Mouse (Mus musculus) heart, embryonic 14.5 days (tissue): ENCODE measurements around the gene Ccnd3. TPM values are rescaled to one million over a fixed set of nuclear protein-coding genes. Genes with fewer than 3 reads are reported as not detected.
A peak's percentile ranks its signal among the peaks of the same experiment; 100 is the strongest.

Experiments
- ATAC-seq: fragments of 200-750 bp; cut with Nextera tagmentation; 2 replicates; pipeline ENCODE4 v1.8.0; 2017; ENCODE audit warnings: low read depth, moderate TSS enrichment; ENCODE audit not compliant: insufficient number of reproducible peaks, insufficient read depth, low FRiP score
- H3K27ac ChIP-seq, 2 experiments: fragments of 200-500 bp in 1 of 2; fragments of 300-500 bp in 1 of 2; sonication (generic) in 1 of 2; replicated peaks in 1 of 2; 2 replicates each; pipeline ENCODE4 v1.5.1; 2012 to 2014; ENCODE audit warnings: low read depth in 2 of 2, low read length in 2 of 2, control low read depth in 1 of 2, mild to moderate bottlenecking in 1 of 2, mixed read lengths in 1 of 2; ENCODE audit not compliant: control insufficient read depth in 1 of 2, insufficient read depth in 1 of 2
- H3K27me3 ChIP-seq: fragments of 300-500 bp; sonication (generic); 2 replicates; pipeline ENCODE4 v1.6.1; 2014; ENCODE audit warnings: mild to moderate bottlenecking, low read length, control low read depth; ENCODE audit not compliant: control insufficient read depth, insufficient read depth
- H3K36me3 ChIP-seq: fragments of 300-500 bp; sonication (generic); 2 replicates; pipeline ENCODE4 v1.6.1; 2014; ENCODE audit warnings: mild to moderate bottlenecking, control low read depth, low read length, mixed read lengths; ENCODE audit not compliant: control insufficient read depth, insufficient read depth
- H3K4me1 ChIP-seq, 2 experiments: fragments of 200-500 bp in 1 of 2; fragments of 300-500 bp in 1 of 2; sonication (generic) in 1 of 2; 2 replicates each; pipeline ENCODE4 v1.6.1; 2012 to 2014; ENCODE audit warnings: low read length in 2 of 2, control low read depth in 1 of 2, mixed read lengths in 1 of 2; ENCODE audit not compliant: control insufficient read depth in 2 of 2, insufficient read depth in 2 of 2
- H3K4me2 ChIP-seq: fragments of 300-500 bp; sonication (generic); 2 replicates; pipeline ENCODE4 v1.6.1; 2014; ENCODE audit warnings: mild to moderate bottlenecking, low read length
- H3K4me3 ChIP-seq, 2 experiments: fragments of 200-500 bp in 1 of 2; fragments of 300-500 bp in 1 of 2; sonication (generic) in 1 of 2; 2 replicates each; pipeline ENCODE4 v1.5.1; 2012 to 2014; ENCODE audit warnings: low read length in 2 of 2, mild to moderate bottlenecking in 2 of 2, control low read depth in 1 of 2, low read depth in 1 of 2, moderate library complexity in 1 of 2; ENCODE audit not compliant: control insufficient read depth in 1 of 2, insufficient read depth in 1 of 2
- H3K9ac ChIP-seq: fragments of 300-500 bp; sonication (generic); 2 replicates; pipeline ENCODE4 v1.6.1; 2014; ENCODE audit warnings: mild to moderate bottlenecking, low read length
- H3K9me3 ChIP-seq: fragments of 300-500 bp; sonication (generic); 2 replicates; pipeline ENCODE4 v1.6.1; 2016; ENCODE audit warnings: low read length, control low read depth; ENCODE audit not compliant: control insufficient read depth
- WGBS: fragments of 180-500 bp; shearing (Covaris S2); extraction: QIAGEN DNeasy Blood & Tissue Kit; methylation state at CpG from one replicate; pipeline ENCODE4 v1.1.7; 2014; 5-methylcytosine and 5-hydroxymethylcytosine counted together
- polyA plus RNA-seq: library from polyadenylated mRNA; unstranded; fragments of >200 nt; fragmentation: Nextera tagmentation; extraction: Ambion mirVana; gene quantifications from 2 replicates; pipeline ENCODE4 v1.2.1, GENCODE M21; 2014

Gene Ccnd3
- polyA plus RNA-seq, 1 experiment from 2014 or later: 469 TPM

- H3K4me1 ChIP-seq: peaks cover 6 to 23% of the 10 kb centered on the region in 2 experiments; a peak in 3 of 4 replicates
- ATAC-seq: no peak
- peaks cover 64% of the 10 kb centered on the region for H3K36me3 ChIP-seq
- H3K27ac ChIP-seq: peak overlapping the region; percentile 24 to 80; a peak in 3 of 4 replicates
- H3K27me3 ChIP-seq: no peaks in the 10 kb centered on the region
- under 1% methylated on average over 13 of the region's 13 CpGs for WGBS
- no peaks in the 10 kb centered on the region for H3K9me3 ChIP-seq
- H3K4me3 ChIP-seq: peak overlapping the region; percentile 74 to 91
- H3K4me2 ChIP-seq: peak overlapping the region; percentile 90
- H3K9ac ChIP-seq: peak overlapping the region; percentile 85
Measured at GRCm38 (mm10) chr17:47611661-47611982, 106.8 kb downstream of the Ccnd3 start.

- WGBS: 79% methylated on average over 1 of the region's 1 CpGs
- ATAC-seq: no peak
- no peaks in the 10 kb centered on the region for H3K9me3 ChIP-seq
Measured at GRCm38 (mm10) chr17:47614018-47614417, 109.2 kb downstream of the Ccnd3 start.

GRCm38 (mm10) chr17:47616119-47616518 is 111.3 kb downstream of the Ccnd3 start:
- H3K36me3 ChIP-seq: peaks cover 82% of the 10 kb centered on the region
- H3K4me2 ChIP-seq: no peak overlapping the region
- no peaks in the 10 kb centered on the region for H3K9me3 ChIP-seq
- H3K4me1 ChIP-seq: peaks cover 6 to 12% of the 10 kb centered on the region in 2 experiments; a peak in 3 of 4 replicates
- H3K27ac ChIP-seq: no peak overlapping the region
- 92% methylated on average over 8 of the region's 8 CpGs for WGBS
- no peak overlapping the region for H3K9ac ChIP-seq
- no peak overlapping the region for H3K4me3 ChIP-seq
- no peak for ATAC-seq
- no peaks in the 10 kb centered on the region for H3K27me3 ChIP-seq

More at GRCm38 (mm10) chr17:47614018-47614417, 109.2 kb downstream of the Ccnd3 start:
- Histone ChIP-seq H3K27ac (no peak overlapping the region), H3K36me3 (peaks cover 65% of the 10 kb centered on the region), H3K4me3 (no peak overlapping the region), H3K27me3 (no peaks in the 10 kb centered on the region), H3K4me2 (no peak overlapping the region), H3K4me1 (peaks cover 6 to 23% of the 10 kb centered on the region in 2 experiments; a peak in 3 of 4 replicates), H3K9ac (no peak overlapping the region)

- Histone ChIP-seq H3K4me3 (no peak overlapping the region), H3K27ac (no peak overlapping the region), H3K9me3 (no peaks in the 10 kb centered on the region), H3K27me3 (no peaks in the 10 kb centered on the region), H3K4me1 (peaks cover 6 to 12% of the 10 kb centered on the region in 2 experiments; a peak in 3 of 4 replicates), H3K36me3 (peaks cover 87% of the 10 kb centered on the region), H3K9ac (no peak overlapping the region), H3K4me2 (no peak overlapping the region)
- ATAC-seq: no peak
- WGBS: 88% methylated on average over 4 of the region's 4 CpGs
Measured at GRCm38 (mm10) chr17:47616652-47617051, 111.8 kb downstream of the Ccnd3 start.

GRCm38 (mm10) chr17:47617605-47618307 is 112.9 kb downstream of the Ccnd3 start:
- no peak for ATAC-seq
- 87% methylated on average over 9 of the region's 9 CpGs for WGBS
- Histone ChIP-seq H3K9ac (no peak overlapping the region), H3K4me1 (peaks cover under 1 to 3% of the 10 kb centered on the region in 2 experiments; a peak in 2 of 4 replicates), H3K27me3 (no peaks in the 10 kb centered on the region), H3K4me2 (no peak overlapping the region), H3K9me3 (no peaks in the 10 kb centered on the region), H3K4me3 (no peak overlapping the region), H3K36me3 (peaks cover 96% of the 10 kb centered on the region), H3K27ac (no peak overlapping the region)

GRCm38 (mm10) chr17:47618556-47619311 is 113.9 kb downstream of the Ccnd3 start:
- 89% methylated on average over 13 of the region's 13 CpGs for WGBS
- no peak overlapping the region for H3K4me2 ChIP-seq
- H3K4me3 ChIP-seq: no peak overlapping the region
- no peaks in the 10 kb centered on the region for H3K9me3 ChIP-seq
- no peaks in the 10 kb centered on the region for H3K27me3 ChIP-seq
- peaks cover 96% of the 10 kb centered on the region for H3K36me3 ChIP-seq
- ATAC-seq: no peak
- H3K27ac ChIP-seq: no peak overlapping the region
- no peaks in the 10 kb centered on the region for H3K4me1 ChIP-seq
- no peak overlapping the region for H3K9ac ChIP-seq

- no peaks in the 10 kb centered on the region for H3K27me3 ChIP-seq
- no peaks in the 10 kb centered on the region for H3K9me3 ChIP-seq
- no peak overlapping the region for H3K4me2 ChIP-seq
- peaks cover 0 to 2% of the 10 kb centered on the region in 2 experiments; a peak in 2 of 4 replicates for H3K4me1 ChIP-seq
- no peak overlapping the region for H3K9ac ChIP-seq
- no peak for ATAC-seq
- H3K27ac ChIP-seq: no peak overlapping the region
- WGBS: 93% methylated on average over 14 of the region's 14 CpGs
- no peak overlapping the region for H3K4me3 ChIP-seq
- peaks cover 86% of the 10 kb centered on the region for H3K36me3 ChIP-seq
Measured at GRCm38 (mm10) chr17:47622912-47623554, 118.2 kb downstream of the Ccnd3 start.
